Mouse (Mus musculus) E14TG2a.4 (cell line): ENCODE measurements around the gene Fam214a.

Experiments
- H3K27me3 ChIP-seq: 2 replicates; pipeline ENCODE4 v1.6.1; 2014; ENCODE audit warnings: low read length, control low read depth; ENCODE audit not compliant: insufficient read depth
- H3K36me3 ChIP-seq: 2 replicates; pipeline ENCODE4 v1.6.1; 2014; ENCODE audit warnings: low read length, control low read depth; ENCODE audit not compliant: insufficient read depth
- H3K4me1 ChIP-seq: replicated peaks from 2 replicates; pipeline ENCODE4 v1.6.1; 2014; ENCODE audit warnings: low read depth, low read length, control low read depth
- H3K4me3 ChIP-seq: replicated peaks from 2 replicates; pipeline ENCODE4 v1.5.1; 2014; ENCODE audit warnings: mild to moderate bottlenecking, low read length
- H3K9me3 ChIP-seq: 2 replicates; pipeline ENCODE4 v1.6.1; 2014; ENCODE audit warnings: low read length, control low read depth
- CTCF ChIP-seq: conservative IDR thresholded peaks from 2 replicates; pipeline ENCODE4 v1.5.1; 2014; ENCODE audit warnings: low read length
- NANOG ChIP-seq: IDR thresholded peaks from 2 replicates; pipeline ENCODE4 v1.6.1; 2014; ENCODE audit warnings: borderline replicate concordance, low read length, mixed read lengths
- POU5F1 ChIP-seq: IDR thresholded peaks from 2 replicates; pipeline ENCODE4 v1.6.1; 2014; ENCODE audit warnings: low read length, borderline replicate concordance

Fam214a gene

DNA sequence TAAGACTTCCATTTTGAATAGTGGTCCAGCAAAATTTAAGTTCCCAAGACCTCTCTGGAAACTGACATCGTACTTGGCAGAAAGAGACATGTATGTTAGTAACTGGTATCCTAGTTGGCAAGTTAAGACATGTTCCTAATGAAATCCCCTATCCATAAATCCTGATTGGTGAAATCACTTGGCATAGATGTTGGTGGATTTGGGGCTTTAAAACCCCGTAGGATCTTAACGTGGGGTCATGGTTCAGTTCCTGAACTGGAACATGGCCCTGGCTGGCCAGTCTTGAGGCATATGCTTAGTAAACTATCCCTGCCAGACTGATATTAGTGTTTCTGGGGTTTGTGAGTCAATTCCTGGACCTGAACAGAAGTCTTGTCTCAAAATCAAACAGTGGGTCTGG lies 14.9 kb upstream of the Fam214a start:
- Histone ChIP-seq H3K9me3 (no peaks in the 10 kb centered on the region), H3K4me3 (no peak overlapping the region), H3K36me3 (no peaks in the 10 kb centered on the region), H3K27me3 (no peaks in the 10 kb centered on the region), H3K4me1 (no peaks in the 10 kb centered on the region)
- no peak for TF ChIP-seq CTCF

- Histone ChIP-seq H3K36me3 (no peaks in the 10 kb centered on the region), H3K9me3 (no peaks in the 10 kb centered on the region), H3K4me1 (no peaks in the 10 kb centered on the region), H3K27me3 (no peaks in the 10 kb centered on the region), H3K4me3 (no peak overlapping the region)
- no peak for TF ChIP-seq POU5F1
- no peak for TF ChIP-seq CTCF
- no peak for TF ChIP-seq NANOG
Measured at GRCm38 (mm10) chr9:74938670-74939534, 13.8 kb upstream of the Fam214a start.

- H3K36me3 ChIP-seq: no peaks in the 10 kb centered on the region
- no peaks in the 10 kb centered on the region for H3K4me1 ChIP-seq
- no peaks in the 10 kb centered on the region for H3K9me3 ChIP-seq
- no peaks in the 10 kb centered on the region for H3K27me3 ChIP-seq
- no peak for TF ChIP-seq CTCF
- no peak for TF ChIP-seq POU5F1
- TF ChIP-seq NANOG: no peak
- H3K4me3 ChIP-seq: no peak overlapping the region
Measured at GRCm38 (mm10) chr9:74946713-74947402, 5.8 kb upstream of the Fam214a start.

DNA sequence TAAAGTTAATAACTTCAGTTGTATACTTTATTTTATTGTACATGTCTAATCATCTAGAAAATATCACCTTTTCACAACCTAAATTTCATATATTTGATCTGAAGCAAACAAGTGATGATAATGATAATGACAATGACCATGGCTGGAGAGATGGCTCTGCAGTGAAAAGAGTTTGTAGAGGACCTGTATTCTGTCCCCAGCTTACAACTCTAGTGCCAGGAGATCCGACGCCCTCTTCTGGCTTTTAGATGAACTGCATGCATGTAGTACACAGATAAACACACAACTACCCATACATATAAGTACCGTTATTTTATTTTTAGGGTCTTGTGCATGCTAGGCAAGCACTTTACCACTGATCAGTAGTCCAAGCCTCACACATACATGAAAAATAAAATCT lies 1.2 kb upstream of the Fam214a start:
- Histone ChIP-seq H3K27me3 (no peaks in the 10 kb centered on the region), H3K9me3 (no peaks in the 10 kb centered on the region)
- TF ChIP-seq POU5F1 (no peak), CTCF (peak; percentile 80)

DNA sequence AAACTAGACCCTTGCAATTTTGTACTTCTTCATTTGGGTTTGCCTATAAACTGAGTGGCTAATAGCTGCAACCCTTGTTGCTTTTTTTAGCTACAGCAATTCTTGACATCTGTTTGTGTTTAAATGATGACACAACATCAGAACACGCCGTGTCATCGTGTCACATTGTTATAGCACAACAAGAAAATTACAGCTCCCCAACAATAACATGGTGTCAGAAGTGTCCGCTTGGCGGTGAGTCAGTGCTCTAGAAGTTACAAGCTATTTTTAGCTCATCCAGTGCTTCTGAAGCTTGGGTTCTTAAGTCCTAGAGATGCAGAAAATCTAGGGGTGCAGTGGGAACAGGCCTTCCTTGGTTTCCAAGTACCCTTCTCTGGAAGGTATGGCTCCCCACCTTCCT lies 578 bp upstream of the Fam214a start:
- Histone ChIP-seq H3K9me3 (no peaks in the 10 kb centered on the region), H3K27me3 (no peaks in the 10 kb centered on the region), H3K36me3 (no peaks in the 10 kb centered on the region), H3K4me3 (peak overlapping the region; percentile 99), H3K4me1 (peaks cover 13% of the 10 kb centered on the region)
- TF ChIP-seq NANOG (no peak), CTCF (no peak), POU5F1 (no peak)

More for the DNA sequence above, 1.2 kb upstream of the Fam214a start:
- Histone ChIP-seq H3K4me1 (peaks cover 13% of the 10 kb centered on the region), H3K36me3 (no peaks in the 10 kb centered on the region), H3K4me3 (no peak overlapping the region)

GRCm38 (mm10) chr9:74953265-74953958 lies 728 bp downstream of the Fam214a start:
- Histone ChIP-seq H3K27me3 (no peaks in the 10 kb centered on the region), H3K4me3 (peak overlapping the region; percentile 99), H3K36me3 (no peaks in the 10 kb centered on the region), H3K4me1 (peaks cover 13% of the 10 kb centered on the region), H3K9me3 (no peaks in the 10 kb centered on the region)
- no peak for TF ChIP-seq POU5F1
- TF ChIP-seq NANOG: no peak
- no peak for TF ChIP-seq CTCF

GRCm38 (mm10) chr9:74953959-74954279 lies 1.2 kb downstream of the Fam214a start:
- Histone ChIP-seq H3K27me3 (no peaks in the 10 kb centered on the region), H3K4me3 (peak overlapping the region; percentile 99), H3K4me1 (peaks cover 13% of the 10 kb centered on the region), H3K9me3 (no peaks in the 10 kb centered on the region), H3K36me3 (no peaks in the 10 kb centered on the region)
- TF ChIP-seq POU5F1 (no peak), CTCF (no peak), NANOG (no peak)

DNA sequence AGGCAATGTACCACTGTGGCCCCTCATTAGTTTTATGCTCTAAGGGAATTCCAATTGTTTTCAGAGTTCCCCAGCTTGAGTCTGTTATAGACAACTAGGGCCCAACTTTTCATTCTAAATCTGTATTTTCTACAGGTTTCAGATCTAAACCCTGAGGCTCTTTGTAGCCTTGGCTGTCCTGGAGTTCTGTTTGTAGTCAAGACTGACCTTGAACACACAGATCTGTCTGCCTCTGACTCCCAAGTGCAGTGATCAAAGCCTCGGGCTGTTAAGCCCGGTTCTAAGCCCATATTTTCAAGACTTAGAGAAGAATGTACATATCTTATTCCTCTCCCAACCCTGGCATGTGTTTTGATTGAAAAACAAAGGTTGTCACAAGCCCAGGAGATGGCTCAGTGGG lies 1.7 kb downstream of the Fam214a start:
- no peak for TF ChIP-seq CTCF
- TF ChIP-seq POU5F1: no peak
- no peak for TF ChIP-seq NANOG
- Histone ChIP-seq H3K9me3 (no peaks in the 10 kb centered on the region), H3K4me1 (peaks cover 13% of the 10 kb centered on the region), H3K4me3 (no peak overlapping the region), H3K36me3 (no peaks in the 10 kb centered on the region), H3K27me3 (no peaks in the 10 kb centered on the region)
